Mouse (Mus musculus): ENCODE measurements at regions not wholly inside any gene's neighbourhood (a gene's known extent, or its start where the extent isn't known, plus 50 kb on each side); places are given as distances from the start of the nearest gene placed in this dataset.

DNA sequence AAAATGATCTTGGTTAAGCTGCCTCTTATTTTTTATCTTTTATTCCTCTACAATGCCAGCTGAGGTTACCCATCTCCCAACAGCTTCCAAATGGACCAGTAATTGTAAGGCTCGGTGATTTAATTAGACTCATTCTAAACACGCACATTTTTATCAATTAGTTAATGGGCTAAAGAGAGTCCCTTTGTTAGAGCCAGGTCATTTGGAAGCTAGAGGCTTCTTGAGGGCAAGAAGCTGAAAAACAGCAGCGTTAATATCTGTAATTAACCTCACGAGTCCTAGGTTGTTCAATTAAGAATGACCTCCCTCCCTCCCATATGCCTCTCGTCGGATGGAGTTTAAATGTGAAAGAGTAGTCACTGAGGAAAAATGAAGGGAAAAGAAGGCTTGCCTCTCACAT lies 66.5 kb downstream of the Otx2 start:
- no peak for DNase-seq (ENCODE audit: low spot score)
- no peaks in the 10 kb centered on the region for H3K27me3 ChIP-seq (ENCODE audit: control insufficient read depth, insufficient read depth, low read length)

DNA sequence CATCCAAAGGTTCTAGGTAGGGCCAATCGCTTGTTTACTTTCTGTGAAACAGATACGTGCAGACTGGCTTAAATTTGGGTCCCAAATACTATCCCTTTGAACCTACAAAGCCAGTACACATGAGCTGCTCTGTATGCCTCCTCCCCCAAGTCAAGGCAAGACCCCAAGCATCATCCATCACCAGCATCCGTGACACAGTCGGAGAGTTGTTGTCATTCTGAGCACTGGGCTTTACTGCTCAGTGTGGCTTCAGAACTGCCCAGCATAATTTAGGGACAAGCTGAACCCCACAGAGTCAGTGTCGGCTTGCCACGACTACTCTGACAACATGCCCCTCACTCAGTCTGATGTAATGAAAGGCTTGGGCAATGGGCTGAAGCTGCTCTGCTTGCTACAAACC lies 70.1 kb downstream of the Otx2 start:
- WGBS: 60% methylated on average over 6 of the region's 6 CpGs
- H3K27me3 ChIP-seq (ENCODE audit: control insufficient read depth, insufficient read depth, low read length): no peaks in the 10 kb centered on the region
- H3K9me3 ChIP-seq (ENCODE audit: control insufficient read depth, low read length): no peaks in the 10 kb centered on the region
- H3K36me3 ChIP-seq (ENCODE audit: control insufficient read depth, insufficient read depth, low read length): no peaks in the 10 kb centered on the region
- H3K27ac ChIP-seq (ENCODE audit: low read depth, low read length): no peak overlapping the region
- no peak overlapping the region for H3K9ac ChIP-seq (ENCODE audit: low read depth, low read length)
- H3K4me3 ChIP-seq (ENCODE audit: low read depth, low read length): no peak overlapping the region
- no peak for DNase-seq (ENCODE audit: low spot score)
- H3K4me2 ChIP-seq (replicated peaks; ENCODE audit: low read depth, low read length): no peak overlapping the region
- ATAC-seq (ENCODE audit: low FRiP score): no peak
- H3K4me1 ChIP-seq (replicated peaks; ENCODE audit: control insufficient read depth, insufficient read depth, low read length): no peaks in the 10 kb centered on the region

More for the DNA sequence above, 66.5 kb downstream of the Otx2 start:
- Histone ChIP-seq H3K4me3 (ENCODE audit: low read depth, low read length) (no peak overlapping the region), H3K27ac (ENCODE audit: low read depth, low read length) (no peak overlapping the region), H3K36me3 (ENCODE audit: control insufficient read depth, insufficient read depth, low read length) (no peaks in the 10 kb centered on the region), H3K4me2 (replicated peaks; ENCODE audit: low read depth, low read length) (no peak overlapping the region), H3K9ac (ENCODE audit: low read depth, low read length) (no peak overlapping the region), H3K4me1 (replicated peaks; ENCODE audit: control insufficient read depth, insufficient read depth, low read length) (no peaks in the 10 kb centered on the region), H3K9me3 (ENCODE audit: control insufficient read depth, low read length) (no peaks in the 10 kb centered on the region)
- no peak for ATAC-seq (ENCODE audit: low FRiP score)
- WGBS: 58% methylated on average over 6 of the region's 6 CpGs

DNA sequence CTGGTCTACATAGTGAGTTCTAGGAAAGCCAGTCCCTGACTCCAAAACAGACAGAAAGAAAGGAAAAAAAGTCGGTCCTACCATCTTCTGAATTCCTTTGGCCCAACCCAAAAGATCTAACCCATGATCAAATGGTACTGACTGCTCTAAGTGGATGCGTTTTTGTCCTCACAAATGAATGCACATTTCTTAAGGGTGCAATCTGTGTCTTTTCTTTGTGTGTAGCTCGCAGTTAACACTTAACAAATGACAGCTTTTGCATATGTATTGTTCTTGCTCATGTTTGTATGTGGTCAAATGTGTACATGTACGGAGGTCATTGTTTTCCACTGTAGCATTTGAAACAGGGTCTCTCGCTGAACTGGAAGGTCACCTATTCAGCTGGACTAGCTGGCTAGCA lies 79.3 kb downstream of the Otx2 start:
- no peak overlapping the region for H3K4me2 ChIP-seq (replicated peaks; ENCODE audit: low read depth, low read length)
- H3K27ac ChIP-seq (ENCODE audit: low read depth, low read length): no peak overlapping the region
- H3K4me3 ChIP-seq (ENCODE audit: low read depth, low read length): no peak overlapping the region
- 81% methylated on average over 5 of the region's 5 CpGs for WGBS
- DNase-seq (ENCODE audit: low spot score) (no peak), ATAC-seq (ENCODE audit: low FRiP score) (no peak)
- H3K36me3 ChIP-seq (ENCODE audit: control insufficient read depth, insufficient read depth, low read length): no peaks in the 10 kb centered on the region
- no peaks in the 10 kb centered on the region for H3K4me1 ChIP-seq (replicated peaks; ENCODE audit: control insufficient read depth, insufficient read depth, low read length)
- no peaks in the 10 kb centered on the region for H3K27me3 ChIP-seq (ENCODE audit: control insufficient read depth, insufficient read depth, low read length)
- H3K9me3 ChIP-seq (ENCODE audit: control insufficient read depth, low read length): no peaks in the 10 kb centered on the region
- no peak overlapping the region for H3K9ac ChIP-seq (ENCODE audit: low read depth, low read length)

DNA sequence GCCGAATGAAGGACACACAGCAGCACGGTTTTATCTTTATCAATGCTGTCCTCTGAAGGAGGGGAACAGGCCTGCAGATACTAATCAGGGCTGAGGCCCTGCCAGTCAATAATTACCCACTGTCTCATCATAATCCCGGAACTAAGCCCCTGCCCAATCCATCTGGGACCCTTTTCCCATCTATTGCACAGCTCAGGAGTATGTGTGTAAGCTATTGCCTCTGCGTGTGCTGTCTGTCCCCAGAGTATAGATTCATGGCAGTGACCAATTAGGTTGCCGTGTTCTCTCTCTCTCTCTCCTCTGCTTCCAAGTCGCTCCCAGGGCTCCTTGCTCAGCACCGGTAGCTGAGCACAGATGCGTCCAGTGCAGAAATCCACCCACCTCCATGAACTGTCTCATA lies 80.3 kb downstream of the Otx2 start:
- 65% methylated on average over 8 of the region's 8 CpGs for WGBS
- no peak overlapping the region for H3K27ac ChIP-seq (ENCODE audit: low read depth, low read length)
- ATAC-seq (ENCODE audit: low FRiP score) (peak; percentile 84), DNase-seq (ENCODE audit: low spot score) (peak; percentile 20)
- no peak overlapping the region for H3K4me2 ChIP-seq (replicated peaks; ENCODE audit: low read depth, low read length)
- no peaks in the 10 kb centered on the region for H3K36me3 ChIP-seq (ENCODE audit: control insufficient read depth, insufficient read depth, low read length)
- no peaks in the 10 kb centered on the region for H3K27me3 ChIP-seq (ENCODE audit: control insufficient read depth, insufficient read depth, low read length)
- H3K9me3 ChIP-seq (ENCODE audit: control insufficient read depth, low read length): no peaks in the 10 kb centered on the region
- H3K4me1 ChIP-seq (replicated peaks; ENCODE audit: control insufficient read depth, insufficient read depth, low read length): no peaks in the 10 kb centered on the region
- no peak overlapping the region for H3K9ac ChIP-seq (ENCODE audit: low read depth, low read length)
- H3K4me3 ChIP-seq (ENCODE audit: low read depth, low read length): no peak overlapping the region

DNA sequence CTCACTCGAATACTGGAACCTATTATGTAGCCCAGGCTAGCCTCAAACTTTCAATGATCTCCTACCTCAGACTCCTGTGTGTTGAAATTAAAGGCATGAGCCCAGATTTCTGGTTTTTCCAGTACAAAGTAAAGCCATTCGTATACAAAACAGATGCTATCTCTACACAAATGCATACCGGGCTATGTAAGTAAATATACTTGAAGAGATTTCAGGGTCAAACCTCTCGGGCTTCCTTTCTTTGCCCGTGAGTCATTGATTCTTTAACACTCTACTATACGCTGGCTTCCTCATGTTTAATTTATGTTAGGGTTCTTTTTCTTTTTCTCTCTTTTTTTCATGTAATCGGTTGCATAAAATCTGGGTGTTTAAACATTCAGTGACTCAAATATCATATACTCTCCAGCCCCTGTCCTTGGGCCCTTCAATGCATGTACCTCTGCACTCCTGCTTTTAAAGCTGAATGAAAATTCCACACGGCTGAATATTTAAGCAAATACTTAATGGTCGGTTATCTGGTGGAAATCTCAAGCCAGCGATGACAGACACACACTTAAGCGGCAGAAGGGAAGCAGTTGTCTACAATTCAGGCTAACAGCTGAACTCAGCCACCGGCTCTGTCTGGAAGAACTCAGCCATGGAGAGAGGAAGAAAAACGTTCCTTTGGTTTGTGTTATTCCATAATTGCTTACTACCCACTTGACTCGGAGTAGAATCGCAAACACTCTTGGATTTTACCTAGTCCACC lies 82.0 kb downstream of the Otx2 start:
- Histone ChIP-seq H3K9ac (ENCODE audit: low read depth, low read length) (no peak overlapping the region), H3K9me3 (ENCODE audit: control insufficient read depth, low read length) (no peaks in the 10 kb centered on the region), H3K27ac (ENCODE audit: low read depth, low read length) (no peak overlapping the region), H3K36me3 (ENCODE audit: control insufficient read depth, insufficient read depth, low read length) (no peaks in the 10 kb centered on the region), H3K4me1 (replicated peaks; ENCODE audit: control insufficient read depth, insufficient read depth, low read length) (no peaks in the 10 kb centered on the region), H3K27me3 (ENCODE audit: control insufficient read depth, insufficient read depth, low read length) (no peaks in the 10 kb centered on the region), H3K4me2 (replicated peaks; ENCODE audit: low read depth, low read length) (no peak overlapping the region), H3K4me3 (ENCODE audit: low read depth, low read length) (no peak overlapping the region)
- ATAC-seq (ENCODE audit: low FRiP score): no peak
- WGBS: 79% methylated on average over 15 of the region's 15 CpGs
- no peak for DNase-seq (ENCODE audit: low spot score)

DNA sequence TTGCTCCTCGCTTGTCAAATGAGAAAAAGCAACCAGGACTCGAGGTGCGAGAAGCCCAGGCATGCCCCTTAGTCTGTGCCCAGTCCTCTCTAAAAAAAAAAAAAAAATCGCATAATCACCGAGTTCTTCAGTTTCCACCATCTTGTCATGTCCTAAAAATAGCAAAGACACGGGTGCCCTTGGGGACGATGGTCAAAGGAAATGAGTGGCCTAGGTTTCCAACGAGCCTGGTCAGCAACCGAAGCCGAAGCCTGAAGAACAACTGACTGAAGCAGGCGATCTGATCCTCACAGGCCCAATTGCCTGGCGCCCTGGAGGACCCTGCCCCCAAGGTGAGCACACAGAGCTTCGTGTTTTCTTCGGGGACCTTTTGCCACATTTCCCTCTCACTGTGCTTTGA lies 83.2 kb downstream of the Otx2 start:
- Histone ChIP-seq H3K4me1 (replicated peaks; ENCODE audit: control insufficient read depth, insufficient read depth, low read length) (no peaks in the 10 kb centered on the region), H3K27ac (ENCODE audit: low read depth, low read length) (no peak overlapping the region), H3K27me3 (ENCODE audit: control insufficient read depth, insufficient read depth, low read length) (no peaks in the 10 kb centered on the region), H3K4me3 (ENCODE audit: low read depth, low read length) (no peak overlapping the region), H3K9ac (ENCODE audit: low read depth, low read length) (no peak overlapping the region), H3K9me3 (ENCODE audit: control insufficient read depth, low read length) (no peaks in the 10 kb centered on the region), H3K36me3 (ENCODE audit: control insufficient read depth, insufficient read depth, low read length) (no peaks in the 10 kb centered on the region), H3K4me2 (replicated peaks; ENCODE audit: low read depth, low read length) (no peak overlapping the region)
- ATAC-seq (ENCODE audit: low FRiP score) (no peak), DNase-seq (ENCODE audit: low spot score) (peak; percentile 23)
- 51% methylated on average over 14 of the region's 14 CpGs for WGBS

DNA sequence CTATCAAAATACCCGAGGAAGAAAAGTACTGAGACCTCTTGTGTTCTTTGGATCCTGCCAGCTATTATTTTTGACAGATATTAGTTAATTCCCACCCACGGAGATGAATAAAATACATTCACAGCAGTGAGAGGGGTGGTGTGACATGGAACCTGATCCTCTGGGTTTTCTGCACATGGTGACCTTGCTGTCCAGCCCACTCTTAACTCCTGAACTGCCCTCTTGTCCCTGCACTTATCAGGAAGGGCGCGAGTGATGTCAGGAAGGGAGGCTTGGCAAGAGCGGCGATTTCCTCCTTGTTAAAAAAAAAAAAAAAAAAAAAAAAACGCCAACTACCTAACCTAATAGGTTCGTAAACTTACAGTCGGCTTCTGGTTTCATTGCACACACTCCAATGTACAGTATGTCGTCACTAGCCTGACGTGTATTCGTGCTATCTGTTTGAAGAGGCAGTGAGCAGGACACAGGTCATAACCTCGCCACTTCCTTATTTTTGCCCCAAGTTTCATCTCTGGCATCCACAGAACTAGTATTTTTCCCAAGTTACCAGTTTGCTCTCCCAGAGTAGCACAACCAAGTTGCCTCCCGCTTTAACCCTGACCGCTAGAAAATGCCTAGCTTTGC lies 83.8 kb downstream of the Otx2 start:
- H3K4me3 ChIP-seq (ENCODE audit: low read depth, low read length): no peak overlapping the region

DNA sequence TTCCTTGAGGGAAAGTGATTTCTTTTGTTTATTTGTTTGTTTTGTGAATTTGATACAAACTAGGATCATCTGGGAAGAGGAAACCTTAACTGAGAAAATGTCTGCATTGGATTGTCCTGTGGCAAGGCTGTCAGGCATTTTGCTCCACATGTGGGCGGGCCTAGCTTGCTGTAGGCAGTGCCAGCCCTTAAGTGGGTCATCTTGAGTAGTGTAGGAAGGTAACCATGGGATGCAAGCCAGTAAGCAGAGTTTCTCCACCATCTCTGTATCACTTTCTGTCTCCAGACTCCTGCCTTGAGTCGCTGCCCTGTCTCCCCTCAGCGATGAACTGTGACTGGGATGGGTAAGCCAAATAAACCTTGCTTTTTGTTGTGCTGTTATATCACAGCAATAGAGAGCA lies 87.8 kb downstream of the Otx2 start:
- Histone ChIP-seq H3K9ac (ENCODE audit: low read depth, low read length) (no peak overlapping the region), H3K27ac (ENCODE audit: low read depth, low read length) (no peak overlapping the region), H3K9me3 (ENCODE audit: control insufficient read depth, low read length) (no peaks in the 10 kb centered on the region), H3K4me3 (ENCODE audit: low read depth, low read length) (no peak overlapping the region), H3K36me3 (ENCODE audit: control insufficient read depth, insufficient read depth, low read length) (no peaks in the 10 kb centered on the region), H3K27me3 (ENCODE audit: control insufficient read depth, insufficient read depth, low read length) (no peaks in the 10 kb centered on the region), H3K4me2 (replicated peaks; ENCODE audit: low read depth, low read length) (no peak overlapping the region), H3K4me1 (replicated peaks; ENCODE audit: control insufficient read depth, insufficient read depth, low read length) (no peaks in the 10 kb centered on the region)
- ATAC-seq (ENCODE audit: low FRiP score) (no peak), DNase-seq (ENCODE audit: low spot score) (no peak)
- WGBS: 99% methylated on average over 3 of the region's 3 CpGs

More for the DNA sequence above, 83.8 kb downstream of the Otx2 start:
- no peaks in the 10 kb centered on the region for H3K9me3 ChIP-seq (ENCODE audit: control insufficient read depth, low read length)
- no peaks in the 10 kb centered on the region for H3K4me1 ChIP-seq (replicated peaks; ENCODE audit: control insufficient read depth, insufficient read depth, low read length)
- DNase-seq (ENCODE audit: low spot score) (no peak), ATAC-seq (ENCODE audit: low FRiP score) (no peak)
- no peaks in the 10 kb centered on the region for H3K27me3 ChIP-seq (ENCODE audit: control insufficient read depth, insufficient read depth, low read length)
- H3K36me3 ChIP-seq (ENCODE audit: control insufficient read depth, insufficient read depth, low read length): no peaks in the 10 kb centered on the region
- no peak overlapping the region for H3K4me2 ChIP-seq (replicated peaks; ENCODE audit: low read depth, low read length)
- WGBS: 68% methylated on average over 15 of the region's 15 CpGs
- no peak overlapping the region for H3K9ac ChIP-seq (ENCODE audit: low read depth, low read length)
- no peak overlapping the region for H3K27ac ChIP-seq (ENCODE audit: low read depth, low read length)

DNA sequence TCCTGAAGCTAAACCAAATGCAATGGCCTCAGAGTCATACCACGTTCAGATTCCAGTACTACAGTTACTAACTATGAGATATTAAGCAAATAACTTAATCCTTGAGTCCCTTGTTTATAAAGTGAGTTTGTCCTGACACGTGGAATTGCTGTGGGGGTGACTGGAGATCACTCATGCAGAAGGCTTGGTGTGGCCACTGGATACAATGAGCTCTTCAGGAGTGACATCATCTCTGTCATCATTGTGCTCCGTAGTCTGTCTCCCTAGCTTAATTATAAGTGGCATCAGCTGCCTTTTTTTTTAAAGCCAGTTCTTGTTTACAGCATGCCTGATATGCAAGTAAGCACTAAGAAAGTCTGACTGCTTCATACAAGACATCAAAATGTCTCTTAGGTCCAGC lies 89.0 kb downstream of the Otx2 start:
- Histone ChIP-seq H3K9me3 (ENCODE audit: control insufficient read depth, low read length) (no peaks in the 10 kb centered on the region), H3K4me1 (replicated peaks; ENCODE audit: control insufficient read depth, insufficient read depth, low read length) (no peaks in the 10 kb centered on the region), H3K4me2 (replicated peaks; ENCODE audit: low read depth, low read length) (no peak overlapping the region), H3K27me3 (ENCODE audit: control insufficient read depth, insufficient read depth, low read length) (no peaks in the 10 kb centered on the region), H3K27ac (ENCODE audit: low read depth, low read length) (no peak overlapping the region), H3K36me3 (ENCODE audit: control insufficient read depth, insufficient read depth, low read length) (no peaks in the 10 kb centered on the region), H3K9ac (ENCODE audit: low read depth, low read length) (no peak overlapping the region), H3K4me3 (ENCODE audit: low read depth, low read length) (no peak overlapping the region)
- no peak for DNase-seq (ENCODE audit: low spot score)
- no peak for ATAC-seq (ENCODE audit: low FRiP score)
- 67% methylated on average over 3 of the region's 3 CpGs for WGBS

All from hindbrain, embryonic 11.5 days (tissue).